Mouse (Mus musculus): ENCODE measurements around the gene Taf1d.

DNA sequence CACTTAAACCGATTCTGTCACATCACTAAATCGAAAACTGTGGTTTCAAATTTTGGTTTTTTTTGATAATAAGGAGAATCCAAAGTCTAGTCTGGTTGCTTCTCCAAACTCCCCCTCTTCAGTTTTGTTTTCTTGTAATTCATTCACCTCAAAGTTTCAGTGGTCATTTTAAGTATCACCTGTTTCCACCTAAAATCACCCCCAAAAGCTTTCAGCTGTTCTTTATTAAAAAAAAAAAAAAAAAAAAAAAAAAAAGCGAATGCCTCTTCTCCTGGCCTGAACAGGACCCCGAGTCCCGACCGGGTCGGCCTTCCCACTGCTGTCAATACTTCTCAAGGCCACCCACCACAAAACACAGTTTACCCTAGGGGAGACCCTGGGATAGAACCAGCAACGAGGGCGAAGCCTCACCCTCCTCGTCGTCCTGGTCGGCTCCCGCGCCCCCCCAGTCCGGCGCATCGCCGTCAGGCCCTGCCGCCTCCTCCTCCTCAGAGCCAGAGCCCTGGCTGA lies 26.8 kb upstream of the Taf1d start:
- TF ChIP-seq CTCF (IDR thresholded peaks at IDR 0.05; ENCODE audit: low read depth, low read length) (no peak), POLR2A (IDR thresholded peaks at IDR 0.05; ENCODE audit: extremely low read depth, insufficient read depth, low read length) (no peak)

Measured in liver, adult 2 months (tissue).